Mouse (Mus musculus) lung, embryonic 16.5 days (tissue): Measurements from ENCODE around the gene Rdh16. TPM values are rescaled to one million over a fixed set of nuclear protein-coding genes. Genes with fewer than 3 reads are reported as not detected.
"Not testable (repeated sequence)": the region's sequence is repeated elsewhere in the genome, so short reads cannot be mapped to it uniquely, and the experiment has no call there.

Experiments used
- ATAC-seq: fragments of 200-750 bp; cut with Nextera tagmentation; 2 replicates; pipeline ENCODE4 v1.8.0; 2017; ENCODE audit warnings: low read depth, mild to moderate bottlenecking, moderate library complexity
- H3K27ac ChIP-seq: fragments of 300-500 bp; sonication (generic); 2 replicates; pipeline ENCODE4 v1.5.1; 2014; ENCODE audit warnings: mild to moderate bottlenecking, control low read depth, low read length
- H3K27me3 ChIP-seq: fragments of 300-500 bp; sonication (generic); 2 replicates; pipeline ENCODE4 v1.6.1; 2014; ENCODE audit warnings: low read depth, low read length, mixed read lengths; ENCODE audit not compliant: control insufficient read depth, insufficient read depth
- H3K36me3 ChIP-seq: fragments of 300-500 bp; sonication (generic); 2 replicates; pipeline ENCODE4 v1.6.1; 2014; ENCODE audit warnings: low read length; ENCODE audit not compliant: control insufficient read depth, insufficient read depth
- H3K4me1 ChIP-seq: fragments of 300-500 bp; sonication (generic); replicated peaks from 2 replicates; pipeline ENCODE4 v1.6.1; 2014; ENCODE audit warnings: low read length, mixed read lengths; ENCODE audit not compliant: control insufficient read depth, insufficient read depth
- H3K4me2 ChIP-seq: fragments of 300-500 bp; sonication (generic); 2 replicates; pipeline ENCODE4 v1.6.1; 2014; ENCODE audit warnings: low read depth, low read length, control low read depth
- H3K4me3 ChIP-seq: fragments of 300-500 bp; sonication (generic); 2 replicates; pipeline ENCODE4 v1.5.1; 2014; ENCODE audit warnings: mild to moderate bottlenecking, low read length, control low read depth
- H3K9ac ChIP-seq: fragments of 300-500 bp; sonication (generic); 2 replicates; pipeline ENCODE4 v1.6.1; 2014; ENCODE audit warnings: low read length, control low read depth
- H3K9me3 ChIP-seq: fragments of 300-500 bp; sonication (generic); 2 replicates; pipeline ENCODE4 v1.6.1; 2016; ENCODE audit warnings: low read length; ENCODE audit not compliant: control insufficient read depth
- WGBS: fragments of 180-500 bp; shearing (Covaris S2); extraction: QIAGEN DNeasy Blood & Tissue Kit; methylation state at CpG from one replicate; pipeline ENCODE4 v1.1.7; 2014; 5-methylcytosine and 5-hydroxymethylcytosine counted together
- polyA plus RNA-seq: library from polyadenylated mRNA; unstranded; fragments of >200 nt; fragmentation: Nextera tagmentation; extraction: Ambion mirVana; gene quantifications from 2 replicates; pipeline ENCODE4 v1.2.1, GENCODE M21; 2015

Gene Rdh16
- polyA plus RNA-seq, 1 experiment from 2014 or later, result not detected

DNA sequence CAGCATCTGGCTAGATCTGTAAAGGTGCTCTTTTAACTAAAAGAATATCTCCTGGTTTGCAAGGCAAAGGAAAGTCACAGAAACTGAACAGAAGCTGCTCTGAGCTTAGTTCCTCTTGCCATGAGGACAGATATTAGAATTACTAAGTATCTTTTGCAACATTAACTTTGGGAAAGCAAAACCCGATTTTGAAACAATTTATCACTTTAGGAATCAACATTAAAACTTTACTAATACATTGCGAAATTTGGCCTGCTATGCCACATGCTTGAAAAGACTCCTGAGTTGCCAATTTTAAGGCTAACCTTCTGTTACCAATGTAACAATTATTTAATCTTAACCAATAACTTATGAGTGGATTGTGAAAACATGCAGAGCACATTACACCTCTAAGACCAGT, 20.9 kb downstream of the Rdh16 start:
- not testable (repeated sequence) for H3K4me3 ChIP-seq, H3K4me2 ChIP-seq, H3K9ac ChIP-seq, H3K36me3 ChIP-seq, H3K4me1 ChIP-seq, ATAC-seq, H3K27me3 ChIP-seq, H3K27ac ChIP-seq, H3K9me3 ChIP-seq
- 81% methylated on average over 2 of the region's 2 CpGs for WGBS

DNA sequence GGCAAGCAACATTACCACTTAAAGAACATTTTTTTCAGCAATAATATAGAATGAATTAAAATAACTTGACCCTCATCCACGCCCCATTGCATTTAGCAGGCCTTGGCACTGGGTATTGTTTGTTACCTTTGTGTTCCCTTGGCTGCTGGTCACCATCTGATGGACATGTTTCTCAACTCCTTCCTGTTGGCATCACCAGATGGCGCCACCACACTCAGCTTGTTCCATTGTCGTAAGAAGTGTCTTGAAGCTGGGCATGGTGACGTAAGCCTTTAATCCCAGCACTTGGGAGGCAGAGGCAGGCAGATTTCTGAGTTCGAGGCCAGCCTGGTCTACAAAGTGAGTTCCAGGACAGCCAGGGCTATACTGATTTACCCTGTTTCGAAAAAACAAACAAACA, 24.4 kb downstream of the Rdh16 start:
- H3K27me3 ChIP-seq, result no peaks in the 10 kb centered on the region
- no peak overlapping the region for H3K27ac ChIP-seq
- no peak for ATAC-seq
- no peaks in the 10 kb centered on the region for H3K4me1 ChIP-seq
- H3K4me3 ChIP-seq, result no peak overlapping the region
- peaks cover 3% of the 10 kb centered on the region; the same call in 1 of the 2 replicates for H3K9me3 ChIP-seq
- no peaks in the 10 kb centered on the region for H3K36me3 ChIP-seq
- H3K9ac ChIP-seq, result no peak overlapping the region
- 70% methylated on average over 6 of the region's 6 CpGs for WGBS
- no peak overlapping the region for H3K4me2 ChIP-seq

DNA sequence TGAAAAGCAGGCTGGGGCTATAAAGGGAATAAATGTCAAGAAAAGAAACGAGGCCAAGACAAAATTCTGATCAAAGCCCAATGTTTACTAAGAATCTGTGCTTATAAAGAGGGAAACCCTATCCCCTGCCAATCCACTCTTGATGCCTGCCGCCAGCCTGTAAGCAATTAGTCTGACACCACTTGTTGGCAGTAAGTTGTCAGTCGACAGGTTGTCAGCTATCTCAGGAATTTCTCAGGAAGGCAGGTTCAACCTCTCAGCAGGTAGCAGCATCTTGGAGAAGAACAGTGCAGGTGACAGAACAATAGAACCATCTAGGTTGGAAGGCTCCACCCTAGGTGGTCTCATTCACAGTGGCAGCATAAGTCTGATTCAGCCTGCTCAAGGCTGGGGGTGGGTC, 28.2 kb downstream of the Rdh16 start:
- H3K4me1 ChIP-seq, result no peaks in the 10 kb centered on the region
- no peak overlapping the region for H3K9ac ChIP-seq
- no peak for ATAC-seq
- no peak overlapping the region for H3K27ac ChIP-seq
- no peak overlapping the region for H3K4me2 ChIP-seq
- H3K36me3 ChIP-seq, result no peaks in the 10 kb centered on the region
- no peaks in the 10 kb centered on the region for H3K27me3 ChIP-seq
- no peak overlapping the region for H3K4me3 ChIP-seq
- 58% methylated on average over 3 of the region's 3 CpGs for WGBS
- no peaks in the 10 kb centered on the region for H3K9me3 ChIP-seq

DNA sequence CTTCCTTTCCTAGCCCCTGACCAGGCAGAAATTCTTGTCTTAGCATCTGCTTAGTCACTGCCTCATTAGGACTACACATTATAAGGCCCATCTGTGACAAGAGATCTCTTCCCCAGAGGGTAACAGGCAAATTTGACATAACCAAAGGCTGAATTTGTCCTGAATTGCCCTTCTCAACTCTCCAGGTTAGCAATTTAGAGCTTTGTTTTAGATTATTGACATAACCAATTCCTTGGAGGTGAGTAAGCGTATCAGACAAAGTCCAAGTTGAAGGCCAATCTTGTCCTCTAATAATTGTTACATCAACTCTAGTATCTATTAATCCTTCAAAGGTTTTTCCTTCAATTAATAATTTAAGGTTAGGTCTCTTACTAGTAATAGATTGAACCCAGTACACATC, 33.2 kb downstream of the Rdh16 start:
- not testable (repeated sequence) for H3K27me3 ChIP-seq, H3K27ac ChIP-seq, H3K9me3 ChIP-seq, H3K36me3 ChIP-seq, H3K4me2 ChIP-seq, ATAC-seq, H3K4me1 ChIP-seq, H3K4me3 ChIP-seq, H3K9ac ChIP-seq
- 88% methylated on average over 1 of the region's 1 CpGs for WGBS

DNA sequence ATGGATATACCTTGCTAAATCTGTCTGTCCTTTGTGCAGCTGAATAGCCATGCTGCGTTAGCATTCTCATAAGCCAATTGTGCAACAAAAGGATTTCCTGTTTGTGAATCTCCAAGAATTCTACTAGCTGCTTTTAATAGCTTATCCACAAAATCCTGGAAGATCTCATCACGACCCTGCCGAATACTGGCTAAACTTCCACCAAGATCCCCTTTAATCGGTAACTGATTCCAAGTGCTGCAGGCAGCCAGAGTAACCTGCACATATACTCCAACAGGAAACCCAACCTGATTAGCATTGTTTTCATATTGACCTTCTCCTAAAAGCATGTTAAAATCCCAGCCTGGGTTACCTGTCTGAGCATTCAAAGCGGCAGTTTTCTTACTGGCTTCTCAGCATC, 34.3 kb downstream of the Rdh16 start:
- H3K4me2 ChIP-seq, result no peak overlapping the region
- no peaks in the 10 kb centered on the region for H3K4me1 ChIP-seq
- no peak overlapping the region for H3K27ac ChIP-seq
- no peak overlapping the region for H3K9ac ChIP-seq
- no peaks in the 10 kb centered on the region for H3K27me3 ChIP-seq
- no peak for ATAC-seq
- H3K9me3 ChIP-seq, result no peaks in the 10 kb centered on the region
- no peaks in the 10 kb centered on the region for H3K36me3 ChIP-seq
- WGBS, result 61% methylated on average over 5 of the region's 5 CpGs
- H3K4me3 ChIP-seq, result no peak overlapping the region

DNA sequence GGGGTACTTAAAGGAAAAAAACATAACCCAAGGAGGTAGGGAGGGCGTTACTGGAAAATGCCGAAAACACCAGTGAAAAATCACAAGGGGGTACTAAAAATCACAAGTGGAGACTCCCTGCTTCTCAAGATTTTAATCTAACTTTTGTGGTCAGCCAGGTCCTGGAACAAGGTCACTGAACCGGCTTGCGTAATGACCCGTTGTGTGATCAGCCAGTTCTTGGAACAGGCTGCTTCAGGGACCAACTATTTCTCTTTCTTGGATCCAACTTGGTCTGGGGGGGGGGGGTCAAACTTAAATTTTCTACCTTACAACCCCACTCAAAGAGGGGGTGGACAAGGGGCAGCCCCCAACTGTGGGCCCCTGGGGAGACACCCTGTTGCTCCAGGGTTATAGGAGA, 36.8 kb downstream of the Rdh16 start:
- not testable (repeated sequence) for H3K4me2 ChIP-seq, H3K4me3 ChIP-seq, H3K27me3 ChIP-seq, H3K4me1 ChIP-seq, H3K36me3 ChIP-seq, H3K27ac ChIP-seq, H3K9me3 ChIP-seq, ATAC-seq, H3K9ac ChIP-seq
- 89% methylated on average over 5 of the region's 5 CpGs for WGBS

DNA sequence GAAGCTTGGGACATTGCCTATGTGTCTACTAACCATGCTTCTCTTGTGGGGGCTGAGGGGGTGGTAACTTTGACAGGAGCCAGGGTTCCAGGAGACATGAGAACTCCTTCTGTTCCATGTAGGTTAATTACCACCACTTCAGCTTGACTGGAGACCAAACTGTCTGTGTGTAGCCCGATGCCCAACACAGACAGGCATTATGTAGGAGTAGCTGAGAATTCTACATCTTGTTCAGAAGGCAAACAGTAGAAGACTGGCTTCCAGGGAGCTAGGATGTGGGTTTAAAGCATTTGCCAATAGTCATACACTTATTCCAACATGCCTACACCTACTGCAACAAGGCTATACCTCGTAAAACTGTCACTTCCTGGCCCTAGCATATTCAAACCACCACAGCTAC, 37.6 kb downstream of the Rdh16 start:
- Histone ChIP-seq H3K9me3 (no peaks in the 10 kb centered on the region), H3K4me2 (no peak overlapping the region), H3K9ac (no peak overlapping the region), H3K36me3 (no peaks in the 10 kb centered on the region), H3K4me1 (no peaks in the 10 kb centered on the region), H3K27me3 (no peaks in the 10 kb centered on the region), H3K4me3 (no peak overlapping the region), H3K27ac (no peak overlapping the region)
- 70% methylated on average over 2 of the region's 2 CpGs for WGBS
- ATAC-seq, result no peak

DNA sequence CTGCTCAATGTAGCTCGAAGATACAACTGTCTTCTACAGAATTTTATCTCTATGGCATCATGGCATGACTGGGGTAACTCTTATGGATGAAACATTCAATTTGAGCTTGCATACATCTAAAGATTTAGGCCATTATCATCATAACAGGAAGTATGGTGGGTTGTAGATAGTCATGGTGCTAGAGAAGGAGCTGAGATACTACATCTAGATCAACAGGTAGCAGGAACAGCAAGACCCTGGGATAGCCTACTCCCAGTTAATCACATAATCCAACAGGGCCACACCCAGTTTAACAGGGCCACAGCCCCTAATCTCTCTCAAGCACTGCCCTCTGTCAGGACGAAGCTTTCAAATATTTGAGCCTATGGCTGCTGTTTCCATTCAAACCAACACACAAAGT, 39.8 kb downstream of the Rdh16 start:
- Histone ChIP-seq H3K9ac (no peak overlapping the region), H3K27ac (no peak overlapping the region), H3K36me3 (no peaks in the 10 kb centered on the region), H3K4me3 (no peak overlapping the region), H3K9me3 (no peaks in the 10 kb centered on the region), H3K27me3 (no peaks in the 10 kb centered on the region), H3K4me2 (no peak overlapping the region), H3K4me1 (no peaks in the 10 kb centered on the region)
- 64% methylated on average over 2 of the region's 2 CpGs for WGBS
- ATAC-seq, result no peak

DNA sequence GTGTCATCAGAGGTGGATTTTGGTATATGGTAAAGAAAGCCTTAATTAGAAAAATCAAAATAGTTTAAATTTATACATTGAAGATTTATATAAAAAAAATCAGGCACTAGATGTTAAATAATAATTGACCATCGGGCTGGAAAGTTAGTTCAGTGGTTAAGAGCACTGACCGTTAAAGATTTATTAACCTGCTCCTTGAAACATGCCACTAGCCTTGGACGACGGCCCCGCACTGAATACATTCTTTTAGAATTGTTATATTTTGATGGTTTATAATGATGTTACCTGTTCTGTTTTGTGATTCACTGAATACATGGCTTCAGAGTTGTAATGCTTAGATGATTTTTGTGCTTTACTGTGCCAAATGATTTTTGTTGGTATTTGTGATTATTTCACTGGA, 45.0 kb downstream of the Rdh16 start:
- not testable (repeated sequence) for H3K4me1 ChIP-seq, H3K9ac ChIP-seq, H3K4me3 ChIP-seq, H3K4me2 ChIP-seq, H3K27ac ChIP-seq, H3K36me3 ChIP-seq, H3K9me3 ChIP-seq, H3K27me3 ChIP-seq, ATAC-seq
- WGBS, result 80% methylated on average over 5 of the region's 5 CpGs

DNA sequence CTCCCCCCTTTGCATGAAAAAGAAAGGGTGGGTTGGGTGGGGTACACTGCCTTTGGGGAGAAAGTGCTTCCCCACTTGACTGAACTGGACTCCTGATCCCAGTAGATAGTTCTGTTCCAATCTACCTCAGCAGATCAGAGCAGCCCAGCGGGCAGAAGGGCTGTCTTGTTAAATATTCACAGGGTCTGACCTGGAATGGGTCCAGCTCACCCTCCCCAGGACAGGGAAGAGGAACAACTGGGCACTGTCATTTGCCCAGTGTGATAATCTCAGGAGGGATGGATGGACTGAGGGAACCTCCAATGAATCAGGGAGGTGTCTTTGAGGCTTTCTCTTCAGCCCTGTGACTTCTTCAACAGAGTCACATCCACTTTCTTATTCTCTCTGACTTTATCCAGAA, 47.1 kb downstream of the Rdh16 start:
- H3K4me1 ChIP-seq, result no peaks in the 10 kb centered on the region
- no peaks in the 10 kb centered on the region for H3K36me3 ChIP-seq
- H3K9me3 ChIP-seq, result no peaks in the 10 kb centered on the region
- 56% methylated on average over 1 of the region's 1 CpGs for WGBS
- no peak for ATAC-seq
- no peak overlapping the region for H3K4me2 ChIP-seq
- no peak overlapping the region for H3K27ac ChIP-seq
- no peak overlapping the region for H3K4me3 ChIP-seq
- H3K27me3 ChIP-seq, result no peaks in the 10 kb centered on the region
- H3K9ac ChIP-seq, result no peak overlapping the region
